Mouse (Mus musculus) heart, embryonic 13.5 days (tissue): ENCODE results near the gene Trak2. TPM values are rescaled to one million over a fixed set of nuclear protein-coding genes. Genes with fewer than 3 reads are reported as not detected.

Experiments
- ATAC-seq: fragments of 200-750 bp; cut with Nextera tagmentation; 2 replicates; pipeline ENCODE4 v1.8.0; 2017; ENCODE audit warnings: moderate TSS enrichment; ENCODE audit not compliant: insufficient number of reproducible peaks, low FRiP score, low TSS enrichment; ENCODE audit errors: extremely low read depth
- H3K27ac ChIP-seq: fragments of 300-500 bp; sonication (generic); replicated peaks from 2 replicates; pipeline ENCODE4 v1.5.1; 2015; ENCODE audit warnings: moderate library complexity, mild to moderate bottlenecking, inconsistent platforms
- H3K27me3 ChIP-seq: fragments of 300-500 bp; sonication (generic); replicated peaks from 2 replicates; pipeline ENCODE4 v1.6.1; 2015; ENCODE audit warnings: mild to moderate bottlenecking, inconsistent platforms
- H3K36me3 ChIP-seq: fragments of 300-500 bp; sonication (generic); 2 replicates; pipeline ENCODE4 v1.6.1; 2015; ENCODE audit warnings: mild to moderate bottlenecking, inconsistent platforms
- H3K4me1 ChIP-seq: fragments of 300-500 bp; sonication (generic); 2 replicates; pipeline ENCODE4 v1.6.1; 2015; ENCODE audit warnings: inconsistent platforms
- H3K4me2 ChIP-seq: fragments of 300-500 bp; sonication (generic); 2 replicates; pipeline ENCODE4 v1.6.1; 2015; ENCODE audit warnings: inconsistent platforms, mild to moderate bottlenecking, moderate library complexity
- H3K4me3 ChIP-seq: fragments of 300-500 bp; sonication (generic); 2 replicates; pipeline ENCODE4 v1.5.1; 2015; ENCODE audit warnings: moderate library complexity, mild to moderate bottlenecking, inconsistent platforms
- H3K9ac ChIP-seq: fragments of 300-500 bp; sonication (generic); 2 replicates; pipeline ENCODE4 v1.6.1; 2015; ENCODE audit warnings: inconsistent platforms, mild to moderate bottlenecking, moderate library complexity
- H3K9me3 ChIP-seq: fragments of 300-500 bp; sonication (generic); 2 replicates; pipeline ENCODE4 v1.6.1; 2016; ENCODE audit warnings: inconsistent platforms
- WGBS: fragments of 180-500 bp; shearing (Covaris S2); methylation state at CpG from one replicate; pipeline ENCODE4 v1.1.7; 2015; ENCODE audit warnings: mixed read lengths; 5-methylcytosine and 5-hydroxymethylcytosine counted together
- polyA plus RNA-seq: library from polyadenylated mRNA; unstranded; fragments of >200 nt; fragmentation: Nextera tagmentation; extraction: Ambion mirVana; gene quantifications from 2 replicates; pipeline ENCODE4 v1.2.1, GENCODE M21; 2015

Gene Trak2
- polyA plus RNA-seq, 1 experiment from 2014 or later: 25.4 TPM

DNA sequence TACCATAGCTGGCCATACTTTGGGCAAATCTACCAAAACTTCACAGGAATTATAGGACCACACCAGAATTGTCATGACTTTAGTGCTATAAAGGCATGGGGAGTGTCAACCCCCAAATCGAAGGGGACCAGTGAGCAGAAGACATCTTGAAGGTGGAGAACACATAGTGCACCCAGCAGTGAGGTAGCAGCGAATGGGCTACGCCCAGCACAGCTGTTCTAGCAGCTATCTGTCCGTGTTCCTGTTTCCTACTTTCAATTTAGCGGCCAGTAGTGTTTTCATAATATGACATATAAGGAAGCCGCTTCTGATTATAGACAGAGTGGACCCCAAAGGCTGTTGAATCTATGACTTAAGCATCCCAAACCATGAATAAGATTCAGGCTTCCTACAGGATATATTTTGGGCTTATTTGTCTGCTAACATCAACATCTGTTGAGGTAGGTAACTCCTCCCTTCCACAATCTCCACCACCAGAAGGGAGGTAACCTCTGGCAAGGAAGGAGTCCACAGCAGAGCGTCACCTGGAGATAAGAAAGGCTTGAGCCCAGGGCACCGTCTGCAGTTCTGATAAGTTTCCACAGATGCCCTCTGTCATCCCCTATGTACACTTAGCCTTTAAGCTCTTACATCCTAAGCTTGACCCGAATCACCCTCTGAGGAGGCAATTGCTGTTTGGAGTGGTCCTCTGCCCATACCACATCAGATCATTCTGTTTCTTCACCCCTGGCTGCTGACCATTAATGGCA lies 19.4 kb downstream of the Trak2 start:
- H3K9me3 ChIP-seq: no peaks in the 10 kb centered on the region
- H3K9ac ChIP-seq: peak overlapping the region; percentile 19; the same call in 1 of the 2 replicates
- 48% methylated on average over 9 of the region's 9 CpGs for WGBS
- ATAC-seq: peak; percentile 69
- peaks cover 91% of the 10 kb centered on the region for H3K4me1 ChIP-seq
- H3K4me2 ChIP-seq: peak overlapping the region; percentile 32
- H3K4me3 ChIP-seq: no peak overlapping the region
- H3K27me3 ChIP-seq: no peaks in the 10 kb centered on the region
- H3K27ac ChIP-seq: peak overlapping the region; percentile 86
- no peaks in the 10 kb centered on the region for H3K36me3 ChIP-seq

DNA sequence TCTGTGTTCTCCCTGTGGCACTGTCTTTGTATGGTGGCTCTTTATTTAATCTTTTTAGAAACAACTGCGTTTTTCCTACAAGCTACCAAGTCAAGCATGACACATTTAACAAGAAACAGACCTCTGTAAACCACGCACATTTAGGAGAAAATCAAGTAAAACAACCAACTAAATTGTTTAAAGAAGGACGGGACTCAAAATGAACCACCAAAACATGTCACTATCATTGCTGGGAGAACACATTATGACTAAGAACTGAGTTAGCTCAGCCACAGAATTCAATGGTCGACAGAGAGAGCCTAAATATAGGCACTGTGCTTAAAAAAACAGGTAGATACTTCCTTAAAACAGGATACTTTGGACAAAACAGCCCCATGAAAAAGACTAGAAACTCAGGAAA lies 20.2 kb downstream of the Trak2 start:
- WGBS: 33% methylated on average over 4 of the region's 4 CpGs
- H3K9me3 ChIP-seq: no peaks in the 10 kb centered on the region
- H3K4me3 ChIP-seq: no peak overlapping the region
- peak overlapping the region; percentile 32 for H3K4me2 ChIP-seq
- peak overlapping the region; percentile 9; the same call in 1 of the 2 replicates for H3K9ac ChIP-seq
- H3K36me3 ChIP-seq: no peaks in the 10 kb centered on the region
- H3K27me3 ChIP-seq: no peaks in the 10 kb centered on the region
- no peak for ATAC-seq
- H3K4me1 ChIP-seq: peaks cover 86% of the 10 kb centered on the region
- H3K27ac ChIP-seq: peak overlapping the region; percentile 86

DNA sequence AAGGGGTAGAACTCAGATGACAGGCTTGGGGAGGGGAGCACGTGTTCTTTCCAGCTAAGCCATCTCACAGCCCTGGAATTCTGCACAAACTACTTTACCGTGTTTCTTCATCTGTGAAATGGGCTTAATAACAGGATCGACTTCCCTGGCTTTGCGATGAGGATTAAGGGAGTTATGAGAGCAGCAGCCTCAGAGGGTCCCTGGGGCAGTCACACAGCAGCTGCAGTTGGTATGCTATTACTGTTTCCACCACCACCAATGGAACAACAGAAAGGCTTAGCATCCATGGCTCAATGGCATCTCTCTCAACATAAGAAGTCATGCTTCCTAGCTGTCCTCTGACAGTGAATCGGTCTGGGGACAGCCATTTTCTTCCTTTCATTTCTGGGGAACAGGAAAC lies 20.7 kb downstream of the Trak2 start:
- no peaks in the 10 kb centered on the region for H3K36me3 ChIP-seq
- H3K4me1 ChIP-seq: peaks cover 82% of the 10 kb centered on the region
- no peak overlapping the region for H3K9ac ChIP-seq
- ATAC-seq: no peak
- peak overlapping the region; percentile 86 for H3K27ac ChIP-seq
- H3K9me3 ChIP-seq: no peaks in the 10 kb centered on the region
- 91% methylated on average over 5 of the region's 5 CpGs for WGBS
- peak overlapping the region; percentile 32; the same call in 1 of the 2 replicates for H3K4me2 ChIP-seq
- H3K4me3 ChIP-seq: no peak overlapping the region
- no peaks in the 10 kb centered on the region for H3K27me3 ChIP-seq

DNA sequence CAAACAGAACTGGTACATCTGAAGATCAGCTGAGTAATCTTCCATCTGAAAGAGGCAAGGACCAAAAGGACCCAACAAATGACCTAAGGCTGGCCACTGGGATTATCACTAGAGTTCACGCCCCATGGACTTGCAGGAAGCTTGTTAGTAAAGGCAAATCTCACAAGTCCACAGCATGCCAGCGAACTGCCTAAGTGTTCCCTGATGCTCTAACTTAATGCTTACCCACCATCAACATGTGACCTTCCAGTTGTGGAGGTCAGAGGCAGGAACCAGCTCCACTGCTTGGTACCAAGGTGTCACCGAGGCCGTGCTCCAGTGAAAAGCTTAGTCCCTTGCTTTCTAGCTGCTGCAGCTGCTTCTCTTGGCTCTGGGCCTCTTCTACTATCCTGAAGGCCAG lies 21.4 kb downstream of the Trak2 start:
- H3K36me3 ChIP-seq: no peaks in the 10 kb centered on the region
- peak overlapping the region; percentile 86 for H3K27ac ChIP-seq
- WGBS: 67% methylated on average over 4 of the region's 4 CpGs
- peaks cover 78% of the 10 kb centered on the region for H3K4me1 ChIP-seq
- no peak overlapping the region; the same call in 1 of the 2 replicates for H3K4me3 ChIP-seq
- no peaks in the 10 kb centered on the region for H3K9me3 ChIP-seq
- H3K4me2 ChIP-seq: peak overlapping the region; percentile 32
- no peak for ATAC-seq
- peak overlapping the region; percentile 1 for H3K9ac ChIP-seq
- no peaks in the 10 kb centered on the region for H3K27me3 ChIP-seq

DNA sequence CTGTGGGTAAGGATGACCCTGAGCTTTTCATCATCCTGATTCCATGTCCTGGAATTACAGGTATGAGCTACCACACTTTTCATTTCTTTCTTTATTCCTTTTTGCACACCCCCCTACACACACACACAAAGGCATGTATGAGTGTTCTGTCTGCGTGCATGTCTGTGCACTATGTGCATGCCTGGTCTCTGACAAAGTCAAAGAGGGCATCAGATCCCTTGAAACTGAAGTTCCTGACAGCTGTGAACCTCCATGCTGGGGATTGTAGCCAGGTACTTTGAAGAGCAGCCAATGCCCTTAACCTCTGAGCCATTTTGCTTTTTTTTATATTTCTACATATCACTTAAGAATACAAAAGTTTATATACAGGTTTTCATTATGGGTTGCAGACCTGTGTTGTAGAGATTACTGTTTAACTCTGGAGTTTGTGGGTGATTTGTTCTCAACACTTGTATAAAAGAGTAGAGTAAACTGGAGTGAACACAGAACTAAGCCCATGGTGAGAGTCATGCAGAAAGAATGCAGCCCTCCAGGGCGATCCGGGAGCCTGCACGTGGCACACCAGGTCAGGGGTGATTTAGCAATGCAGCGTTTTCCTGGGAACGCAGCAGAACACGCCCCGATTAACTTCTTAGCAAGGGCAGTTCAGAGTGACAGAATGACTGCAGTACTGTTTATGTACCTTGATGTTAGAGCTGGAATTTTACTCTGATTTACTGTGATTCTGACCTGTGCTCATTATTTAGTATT lies 22.2 kb downstream of the Trak2 start:
- Histone ChIP-seq H3K27ac (peak overlapping the region; percentile 86), H3K4me1 (peaks cover 81% of the 10 kb centered on the region), H3K27me3 (no peaks in the 10 kb centered on the region), H3K9me3 (no peaks in the 10 kb centered on the region), H3K4me3 (no peak overlapping the region), H3K4me2 (peak overlapping the region; percentile 32), H3K9ac (peak overlapping the region; percentile 48; the same call in 1 of the 2 replicates), H3K36me3 (peaks cover 2% of the 10 kb centered on the region)
- no peak for ATAC-seq
- WGBS: 12% methylated on average over 8 of the region's 8 CpGs

DNA sequence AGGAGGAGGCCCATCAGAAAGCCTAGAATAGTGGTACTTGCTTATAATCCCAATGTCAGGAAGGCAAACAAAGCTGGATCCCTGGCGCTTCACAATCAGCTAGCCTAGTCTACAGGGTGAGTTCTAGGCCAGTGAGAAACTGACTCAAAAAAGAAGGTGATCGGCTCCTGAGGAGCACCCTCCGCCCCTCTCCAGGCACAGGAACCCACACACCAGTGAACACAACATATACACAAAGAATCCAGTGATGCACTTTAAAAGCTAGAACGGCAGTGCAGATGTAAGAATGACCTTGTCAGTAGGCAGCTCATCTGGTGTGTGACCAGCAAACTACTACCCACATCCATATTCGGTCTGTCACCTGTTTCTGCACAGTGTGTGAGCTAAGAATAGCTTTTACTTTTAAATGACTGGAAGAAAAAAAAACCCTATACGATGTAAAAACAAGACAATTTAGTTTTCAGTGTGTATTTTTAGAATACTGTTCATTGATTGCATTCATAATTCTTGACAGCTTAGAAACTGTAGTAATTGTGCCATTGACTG lies 23.6 kb downstream of the Trak2 start:
- Histone ChIP-seq H3K27me3 (no peaks in the 10 kb centered on the region), H3K9me3 (no peaks in the 10 kb centered on the region), H3K27ac (peak overlapping the region; percentile 86), H3K36me3 (peaks cover 16% of the 10 kb centered on the region), H3K4me1 (peaks cover 71% of the 10 kb centered on the region), H3K9ac (peak overlapping the region; percentile 59; the same call in 1 of the 2 replicates), H3K4me2 (peak overlapping the region; percentile 33; the same call in 1 of the 2 replicates), H3K4me3 (no peak overlapping the region)
- no peak for ATAC-seq
- WGBS: 59% methylated on average over 6 of the region's 6 CpGs

DNA sequence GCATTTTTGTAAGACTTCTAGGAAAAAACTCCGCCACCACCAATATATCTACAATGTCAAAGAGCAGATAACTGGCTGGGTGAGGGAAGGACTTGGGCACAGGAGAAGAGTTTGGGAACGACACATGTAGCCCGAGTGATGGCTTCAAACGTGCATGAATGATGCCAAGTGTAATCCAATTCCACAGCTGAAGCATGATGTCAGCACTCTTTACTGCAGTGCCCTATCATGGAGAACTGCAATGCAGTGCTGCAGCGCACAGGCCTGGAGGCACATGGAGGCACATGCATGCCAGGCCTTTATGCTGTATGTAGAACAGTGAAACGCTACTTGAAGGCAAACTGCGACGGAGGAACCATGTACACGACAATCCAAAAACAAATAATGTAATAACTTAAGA lies 26.5 kb downstream of the Trak2 start:
- H3K27ac ChIP-seq: no peak overlapping the region
- no peak for ATAC-seq

DNA sequence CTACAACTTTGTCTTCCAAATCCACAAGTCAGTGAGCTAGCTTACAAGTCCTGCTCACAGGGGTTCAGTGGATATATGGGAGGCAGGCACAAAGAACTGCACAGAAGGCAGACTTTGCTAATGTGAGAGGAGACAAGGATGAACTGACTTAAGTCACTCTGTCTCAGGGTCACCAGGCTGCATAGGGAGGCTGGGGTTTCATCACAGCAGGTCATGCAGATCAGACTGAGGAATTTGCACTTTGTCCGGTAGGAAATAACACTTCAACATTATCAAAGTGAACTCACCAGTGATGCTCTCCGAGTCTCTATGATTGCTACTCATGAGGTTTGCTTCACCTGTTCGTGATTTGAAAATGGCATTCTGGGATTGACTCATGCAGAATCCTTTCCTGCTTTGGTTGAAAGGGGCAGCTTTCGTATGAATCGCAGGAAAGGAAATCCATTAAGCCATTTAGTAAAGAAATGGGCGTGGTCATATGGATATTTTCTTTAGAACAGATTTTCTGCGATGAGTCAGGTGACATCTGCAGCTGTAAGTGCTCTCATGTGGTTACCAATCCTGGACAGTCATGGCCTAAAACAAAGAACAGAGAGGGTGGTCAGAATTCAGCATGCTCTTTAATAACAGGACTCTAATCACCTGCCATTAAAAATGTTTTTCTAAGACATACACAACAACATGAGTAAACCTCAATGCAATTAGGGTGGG lies 27.1 kb downstream of the Trak2 start:
- Histone ChIP-seq H3K4me2 (no peak overlapping the region), H3K4me3 (no peak overlapping the region), H3K4me1 (peaks cover 36% of the 10 kb centered on the region), H3K27me3 (no peaks in the 10 kb centered on the region), H3K27ac (peak overlapping the region; percentile 24; the same call in 1 of the 2 replicates), H3K36me3 (peaks cover 22% of the 10 kb centered on the region), H3K9ac (no peak overlapping the region), H3K9me3 (no peaks in the 10 kb centered on the region)
- 83% methylated on average over 7 of the region's 7 CpGs for WGBS
- no peak for ATAC-seq

More for the DNA sequence above, 26.5 kb downstream of the Trak2 start:
- Histone ChIP-seq H3K36me3 (peaks cover 22% of the 10 kb centered on the region), H3K4me2 (no peak overlapping the region), H3K9me3 (no peaks in the 10 kb centered on the region), H3K4me3 (no peak overlapping the region), H3K4me1 (peaks cover 42% of the 10 kb centered on the region), H3K9ac (no peak overlapping the region), H3K27me3 (no peaks in the 10 kb centered on the region)
- 81% methylated on average over 9 of the region's 9 CpGs for WGBS

DNA sequence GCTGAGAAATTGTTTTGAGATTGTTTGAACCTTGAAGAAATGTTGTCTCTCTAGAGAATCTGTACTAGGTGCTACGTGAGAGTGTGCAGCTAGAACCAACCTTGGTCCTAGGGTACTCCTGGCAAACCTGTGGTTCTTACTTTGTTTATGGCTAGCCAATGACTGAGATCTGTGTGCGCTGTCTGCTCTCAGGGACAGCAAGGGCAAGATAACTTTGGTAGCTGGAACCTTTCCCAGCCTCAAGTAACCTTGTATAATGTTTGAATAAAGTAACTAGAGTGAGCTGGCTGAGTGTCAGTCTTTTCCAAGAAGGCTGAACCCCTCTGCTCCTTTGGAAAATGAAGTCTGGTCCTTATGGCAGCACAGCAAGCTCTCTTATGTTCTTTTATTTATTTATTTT lies 27.7 kb downstream of the Trak2 start:
- peak overlapping the region; percentile 24; the same call in 1 of the 2 replicates for H3K27ac ChIP-seq
- 81% methylated on average over 2 of the region's 2 CpGs for WGBS
- no peaks in the 10 kb centered on the region for H3K9me3 ChIP-seq
- peaks cover 30% of the 10 kb centered on the region for H3K4me1 ChIP-seq
- ATAC-seq: no peak
- no peaks in the 10 kb centered on the region for H3K27me3 ChIP-seq
- H3K4me3 ChIP-seq: no peak overlapping the region
- peaks cover 24% of the 10 kb centered on the region for H3K36me3 ChIP-seq
- H3K4me2 ChIP-seq: no peak overlapping the region
- no peak overlapping the region for H3K9ac ChIP-seq

DNA sequence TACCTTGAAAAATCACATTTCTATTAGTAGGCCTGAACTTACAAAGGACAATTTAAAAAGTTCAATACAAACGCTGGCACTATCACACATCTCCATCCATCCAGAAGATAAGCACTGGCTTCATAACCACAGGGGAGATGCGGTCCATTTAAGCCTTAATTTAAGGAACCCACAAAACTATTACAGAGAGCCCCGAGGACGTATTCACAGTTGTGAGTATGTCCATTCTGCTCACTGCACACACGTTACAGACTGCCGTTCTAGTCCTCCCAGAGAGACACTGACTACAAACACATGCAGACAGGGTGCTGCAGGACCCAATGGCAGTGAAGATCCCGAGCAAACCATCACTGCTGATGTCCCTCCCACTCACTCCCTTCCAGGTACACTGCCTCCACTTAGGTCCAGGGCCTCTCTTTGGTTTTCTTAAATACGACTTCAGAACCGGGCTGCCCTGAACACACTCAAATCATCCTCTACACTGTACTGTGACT lies 35.6 kb downstream of the Trak2 start:
- no peak overlapping the region for H3K27ac ChIP-seq
- 88% methylated on average over 9 of the region's 9 CpGs for WGBS
- H3K36me3 ChIP-seq: peaks cover 29% of the 10 kb centered on the region
- ATAC-seq: no peak
- peaks cover 12% of the 10 kb centered on the region; the same call in 1 of the 2 replicates for H3K4me1 ChIP-seq
- H3K27me3 ChIP-seq: no peaks in the 10 kb centered on the region
- H3K4me2 ChIP-seq: no peak overlapping the region
- H3K4me3 ChIP-seq: no peak overlapping the region
- no peaks in the 10 kb centered on the region for H3K9me3 ChIP-seq
- no peak overlapping the region for H3K9ac ChIP-seq
